Mouse (Mus musculus) stomach, postnatal 0 days (tissue): Measurements from ENCODE around the gene Dbp. TPM values are rescaled to one million over a fixed set of nuclear protein-coding genes. Genes with fewer than 3 reads are reported as not detected.
A peak's percentile ranks its signal among the peaks of the same experiment; 100 is the strongest.

Experiments used
- ATAC-seq: fragments of 200-750 bp; cut with Nextera tagmentation; 2 replicates; pipeline ENCODE4 v1.8.0; 2017; ENCODE audit not compliant: low FRiP score, low TSS enrichment
- DNase-seq: peaks from one replicate; pipeline ENCODE4 v3.0.0-alpha.2; 2016; ENCODE audit warnings: low spot score
- H3K27ac ChIP-seq: fragments of 300-500 bp; sonication (generic); replicated peaks from 2 replicates; pipeline ENCODE4 v1.5.1; 2014; ENCODE audit warnings: mild to moderate bottlenecking, control low read depth
- H3K27me3 ChIP-seq: fragments of 300-500 bp; sonication (generic); 2 replicates; pipeline ENCODE4 v1.6.1; 2014; ENCODE audit warnings: low read length; ENCODE audit not compliant: control insufficient read depth, insufficient read depth
- H3K36me3 ChIP-seq: fragments of 300-500 bp; sonication (generic); 2 replicates; pipeline ENCODE4 v1.6.1; 2014; ENCODE audit warnings: low read length, mixed read lengths; ENCODE audit not compliant: control insufficient read depth, insufficient read depth
- H3K4me1 ChIP-seq: fragments of 300-500 bp; sonication (generic); replicated peaks from 2 replicates; pipeline ENCODE4 v1.6.1; 2014; ENCODE audit warnings: antibody characterized with exemption; ENCODE audit not compliant: control insufficient read depth, insufficient read depth
- H3K4me2 ChIP-seq: fragments of 300-500 bp; sonication (generic); replicated peaks from 2 replicates; pipeline ENCODE4 v1.6.1; 2014; ENCODE audit warnings: low read depth, mild to moderate bottlenecking, control low read depth, moderate library complexity
- H3K4me3 ChIP-seq: fragments of 300-500 bp; sonication (generic); 2 replicates; pipeline ENCODE4 v1.5.1; 2014; ENCODE audit warnings: low read depth, low read length, control low read depth
- H3K9ac ChIP-seq: fragments of 300-500 bp; sonication (generic); 2 replicates; pipeline ENCODE4 v1.6.1; 2014; ENCODE audit warnings: mild to moderate bottlenecking, low read length, control low read depth, mixed read lengths
- H3K9me3 ChIP-seq: fragments of 300-500 bp; sonication (generic); 2 replicates; pipeline ENCODE4 v1.6.1; 2016; ENCODE audit warnings: low read length; ENCODE audit not compliant: control insufficient read depth
- CTCF ChIP-seq: IDR thresholded peaks from 2 replicates; pipeline ENCODE4 v1.5.1; 2016; ENCODE audit warnings: antibody characterized with exemption, low read depth, mild to moderate bottlenecking, moderate library complexity
- EP300 ChIP-seq: optimal IDR thresholded peaks from 2 replicates; pipeline ENCODE3; 2016; ENCODE audit warnings: antibody characterized with exemption
- WGBS: fragments of 180-500 bp; shearing (Covaris S2); extraction: QIAGEN DNeasy Blood & Tissue Kit; methylation state at CpG from one replicate; pipeline ENCODE4 v1.1.7; 2014; 5-methylcytosine and 5-hydroxymethylcytosine counted together
- polyA plus RNA-seq: library from polyadenylated mRNA; unstranded; fragments of >200 nt; fragmentation: Nextera tagmentation; extraction: Ambion mirVana; gene quantifications from 2 replicates; pipeline ENCODE4 v1.2.1, GENCODE M21; 2015

The Dbp gene
- polyA plus RNA-seq, 1 experiment from 2014 or later: 8.8 TPM

GRCm38 (mm10) chr7:45681046-45681736 lies 23.7 kb upstream of the Dbp start:
- DNase-seq (peak; percentile 71), ATAC-seq (peak; percentile 61)
- Histone ChIP-seq H3K9me3 (no peaks in the 10 kb centered on the region), H3K9ac (0 out of 2 replicates have a peak overlapping the region, but pooled peaks have one; percentile 31), H3K27ac (peak overlapping the region; percentile 79), H3K4me3 (no peak overlapping the region), H3K4me2 (no peak overlapping the region), H3K27me3 (no peaks in the 10 kb centered on the region), H3K4me1 (peaks cover 5% of the 10 kb centered on the region; the same call in 1 of the 2 replicates), H3K36me3 (no peaks in the 10 kb centered on the region)
- TF ChIP-seq CTCF: no peak
- TF ChIP-seq EP300: no peak
- WGBS: 60% methylated on average over 8 of the region's 8 CpGs

DNA sequence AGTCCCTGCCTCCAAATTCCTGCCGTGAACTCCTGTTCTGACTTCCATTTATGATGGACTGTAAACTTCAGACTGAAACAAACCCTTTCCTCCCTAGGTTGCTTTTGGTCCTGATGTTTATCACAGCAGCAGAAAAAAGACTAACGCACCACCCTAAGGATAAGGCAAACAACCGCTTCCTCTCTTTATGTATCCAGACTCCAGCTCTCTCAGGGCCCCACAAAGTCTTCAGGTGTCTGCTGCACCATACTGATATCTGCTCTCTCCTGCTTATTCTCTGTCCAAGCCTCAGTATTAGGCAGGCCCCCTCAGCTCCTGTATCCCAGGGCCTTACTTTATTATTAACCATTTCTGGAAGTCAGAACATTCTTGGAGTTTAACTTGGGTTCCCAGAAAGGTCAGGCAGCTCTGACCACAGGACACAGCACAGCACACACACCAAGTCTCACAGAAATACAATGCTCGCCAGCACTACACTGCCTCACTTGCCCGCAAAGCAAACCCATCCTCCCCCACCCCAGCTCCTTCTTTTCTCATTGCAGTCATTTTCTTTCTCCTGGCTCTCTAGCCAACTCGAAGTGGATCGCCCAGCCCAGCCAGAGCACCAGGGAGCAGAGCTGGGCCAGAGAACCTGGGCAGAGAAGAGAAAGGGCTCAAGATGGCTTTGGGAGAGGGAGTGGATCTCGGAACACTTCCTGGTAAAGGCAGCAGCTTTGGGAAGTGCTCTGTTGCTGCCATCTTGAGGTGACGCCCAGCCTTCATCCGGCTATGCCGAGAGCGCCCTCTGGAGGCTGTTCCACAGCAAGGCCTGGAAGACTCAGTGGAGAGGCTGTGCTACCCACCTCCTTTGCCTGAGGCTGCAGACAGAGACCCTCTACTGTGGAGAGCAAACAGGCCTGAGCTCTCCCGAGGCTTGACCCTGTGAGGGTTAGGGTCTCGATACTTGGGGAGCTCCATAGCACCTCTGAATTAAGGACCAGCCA lies 22.5 kb upstream of the Dbp start:
- DNase-seq: peak; percentile 94
- peaks cover 7% of the 10 kb centered on the region; the same call in 1 of the 2 replicates for H3K4me1 ChIP-seq
- no peaks in the 10 kb centered on the region for H3K36me3 ChIP-seq
- H3K9me3 ChIP-seq: no peaks in the 10 kb centered on the region
- H3K4me3 ChIP-seq: no peak overlapping the region
- peak overlapping the region; percentile 66 for H3K27ac ChIP-seq
- H3K9ac ChIP-seq: no peak overlapping the region
- no peaks in the 10 kb centered on the region for H3K27me3 ChIP-seq
- TF ChIP-seq CTCF: peak; percentile 100
- TF ChIP-seq EP300: no peak
- peak; percentile 34; the same call in 1 of the 2 replicates for ATAC-seq
- 26% methylated on average over 14 of the region's 14 CpGs for WGBS
- H3K4me2 ChIP-seq: peak overlapping the region; percentile 25; the same call in 1 of the 2 replicates

DNA sequence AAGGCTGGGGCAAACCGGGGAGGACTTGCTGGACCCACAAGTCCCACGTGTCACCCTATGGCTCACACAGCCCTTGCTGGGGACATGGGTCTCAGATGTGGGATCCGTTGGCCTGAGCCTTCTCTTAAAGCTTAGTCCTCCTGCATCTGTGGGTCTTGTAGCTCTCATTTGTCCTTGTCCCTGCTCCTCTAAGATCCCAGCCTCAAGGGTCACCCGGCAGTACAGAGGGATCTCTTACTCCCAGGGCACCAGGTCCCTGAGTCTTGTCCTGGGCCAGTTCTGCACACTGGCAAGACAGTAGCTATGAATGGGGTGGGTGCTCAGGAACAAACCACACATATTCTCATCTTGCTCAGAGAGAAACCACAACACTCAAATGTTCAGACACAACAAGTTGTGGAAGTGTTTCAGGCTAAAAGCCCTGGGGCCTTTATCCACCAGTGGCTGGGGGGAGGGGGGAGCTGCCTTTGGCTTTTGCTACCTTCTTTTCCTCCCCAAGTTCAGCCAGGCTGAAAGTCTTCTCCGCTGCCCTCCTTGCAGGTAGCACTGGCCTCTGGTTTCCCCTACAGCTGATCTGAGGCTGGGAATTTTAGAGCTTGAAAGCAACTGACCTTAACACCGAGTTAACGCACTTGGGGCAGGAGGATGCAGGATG lies 21.4 kb upstream of the Dbp start, which contains the start of gene Ntn5:
Ntn5 (plus strand) TSS at position 627 of the 655 bp plus-strand sequence.
- DNase-seq (no peak), ATAC-seq (no peak)
- WGBS: 81% methylated on average over 7 of the region's 7 CpGs
- no peaks in the 10 kb centered on the region for H3K27me3 ChIP-seq
- H3K4me2 ChIP-seq: no peak within 1 kb of the TSS
- peaks cover 7% of the 10 kb centered on the region; the same call in 1 of the 2 replicates for H3K4me1 ChIP-seq
- no peaks in the 10 kb centered on the region for H3K36me3 ChIP-seq
- H3K9me3 ChIP-seq: no peaks in the 10 kb centered on the region
- H3K27ac ChIP-seq: no peak within 1 kb of the TSS
- H3K4me3 ChIP-seq: no peak within 1 kb of the TSS
- H3K9ac ChIP-seq: peak within 1 kb of the TSS; percentile 1; the same call in 1 of the 2 replicates
- TF ChIP-seq CTCF: no peak
- TF ChIP-seq EP300: no peak

DNA sequence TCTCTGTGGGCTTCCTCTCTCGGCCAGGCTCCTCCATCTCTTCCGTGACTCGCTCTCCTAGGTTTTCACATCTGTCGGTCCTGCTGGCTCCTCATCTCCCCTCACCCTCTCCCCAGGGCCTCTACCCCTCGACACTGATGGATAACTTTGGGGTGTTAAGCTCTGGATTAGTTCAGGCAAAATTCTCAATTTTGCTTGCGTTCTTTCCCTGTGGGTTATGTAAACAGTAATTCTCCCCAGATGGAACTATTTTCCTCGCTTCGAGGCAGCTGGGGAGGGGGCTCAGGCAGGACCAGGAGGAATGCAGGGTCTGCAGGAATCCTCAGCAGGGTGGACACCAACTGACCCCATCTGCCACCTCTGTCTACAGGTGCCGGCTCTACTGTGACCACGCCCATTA lies 19.1 kb upstream of the Dbp start:
- Histone ChIP-seq H3K27ac (no peak overlapping the region), H3K27me3 (no peaks in the 10 kb centered on the region), H3K4me2 (no peak overlapping the region), H3K9ac (0 out of 2 replicates have a peak overlapping the region, but pooled peaks have one; percentile 8), H3K4me3 (no peak overlapping the region), H3K36me3 (no peaks in the 10 kb centered on the region), H3K9me3 (no peaks in the 10 kb centered on the region), H3K4me1 (peaks cover 7% of the 10 kb centered on the region; the same call in 1 of the 2 replicates)
- DNase-seq (no peak), ATAC-seq (no peak)
- no peak for TF ChIP-seq EP300
- no peak for TF ChIP-seq CTCF
- WGBS: 36% methylated on average over 10 of the region's 10 CpGs

GRCm38 (mm10) chr7:45686841-45687240 lies 18.0 kb upstream of the Dbp start:
- WGBS: 53% methylated on average over 3 of the region's 3 CpGs

More at GRCm38 (mm10) chr7:45686841-45687240, 18.0 kb upstream of the Dbp start:
- Histone ChIP-seq H3K9ac (no peak overlapping the region), H3K4me3 (no peak overlapping the region), H3K4me1 (peaks cover 7% of the 10 kb centered on the region; the same call in 1 of the 2 replicates), H3K36me3 (no peaks in the 10 kb centered on the region), H3K4me2 (no peak overlapping the region), H3K27me3 (no peaks in the 10 kb centered on the region), H3K27ac (no peak overlapping the region), H3K9me3 (no peaks in the 10 kb centered on the region)
- DNase-seq (no peak), ATAC-seq (no peak)
- TF ChIP-seq CTCF: no peak
- no peak for TF ChIP-seq EP300
